Mouse (Mus musculus) urinary bladder, postnatal 0 days (tissue): ENCODE results near the gene Scgb1b20. TPM values are rescaled to one million over a fixed set of nuclear protein-coding genes. Genes with fewer than 3 reads are reported as not detected.

ENCODE experiments used
- polyA plus RNA-seq: library from polyadenylated mRNA; unstranded; fragments of >200 nt; fragmentation: Nextera tagmentation; extraction: Ambion mirVana; gene quantifications from 2 replicates; pipeline ENCODE4 v1.2.1, GENCODE M21; 2015

The Scgb1b20 gene
- polyA plus RNA-seq: not detected in 2 replicates

DNA sequence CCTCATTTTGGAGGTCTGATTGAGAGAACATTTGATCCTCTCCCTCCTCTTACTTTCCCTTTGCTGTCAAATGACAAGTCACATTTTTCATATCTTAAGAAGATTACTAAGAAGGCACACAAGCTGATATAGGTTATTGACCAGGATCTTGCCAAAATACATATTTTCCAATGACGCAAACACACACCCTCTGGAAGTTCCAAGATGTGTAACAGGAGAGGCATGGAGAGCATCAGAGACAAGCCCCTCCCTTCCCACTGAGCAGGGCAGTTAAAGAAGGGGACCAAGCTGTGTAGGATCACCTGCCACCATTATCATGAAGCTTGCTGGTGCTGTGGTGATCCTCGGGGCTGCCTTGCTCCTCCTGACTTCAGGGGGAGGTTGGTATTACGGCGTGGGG lies at the start of gene Scgb1b20:
Gene Scgb1b20 (plus strand): TSS at position 301 of the 400 bp plus-strand sequence.

DNA sequence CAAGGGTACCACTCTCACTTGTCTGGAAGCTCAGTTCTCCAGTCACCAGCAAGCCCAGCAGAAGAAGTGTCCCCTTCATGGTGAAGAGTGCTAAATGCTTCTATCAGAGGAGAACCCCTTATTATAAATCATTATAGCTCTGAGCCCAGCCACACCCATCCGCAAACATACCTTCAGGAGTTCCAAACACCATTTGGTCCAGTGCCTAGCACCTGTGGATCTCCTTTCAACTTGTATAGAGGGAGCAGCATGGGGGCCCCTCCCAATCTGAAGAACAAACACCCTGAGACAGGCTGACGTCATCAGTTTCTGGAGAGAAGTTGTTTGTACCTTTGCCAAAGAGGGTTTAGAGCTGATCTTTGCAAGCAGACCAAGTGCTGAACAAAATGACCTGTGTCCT lies 6.8 kb upstream of the Scgb1b20 start, which contains the start of gene Scgb2b20:
Gene Scgb2b20 (minus strand): TSS at position 101 of the 400 bp plus-strand sequence.

Other genes with a start within 250 kb of the Scgb1b20 start
- gene Scgb2b18, start 199.4 kb upstream of the Scgb1b20 start, polyA plus RNA-seq: not detected in 2 replicates
- gene Scgb1b18, start 187.7 kb upstream of the Scgb1b20 start, polyA plus RNA-seq: not detected in 2 replicates
- not detected in 2 replicates for gene Scgb2b19, start 92.9 kb upstream of the Scgb1b20 start, polyA plus RNA-seq
- gene Scgb1b19, start 85.9 kb upstream of the Scgb1b20 start, polyA plus RNA-seq: not detected in 2 replicates
- gene Scgb2b20, start 6.9 kb upstream of the Scgb1b20 start, polyA plus RNA-seq: not detected in 2 replicates
- not detected in 2 replicates for gene Scgb2b21, start 147.2 kb downstream of the Scgb1b20 start, polyA plus RNA-seq